Mouse (Mus musculus): ENCODE measurements around the gene Zcwpw1. TPM values are rescaled to one million over a fixed set of nuclear protein-coding genes. Genes with fewer than 3 reads are reported as not detected.
"Not testable (repeated sequence)": the region's sequence is repeated elsewhere in the genome, so short reads cannot be mapped to it uniquely, and the experiment has no call there.

The Zcwpw1 gene
- polyA plus RNA-seq, 1 experiment from 2014 or later: 13.8 TPM

DNA sequence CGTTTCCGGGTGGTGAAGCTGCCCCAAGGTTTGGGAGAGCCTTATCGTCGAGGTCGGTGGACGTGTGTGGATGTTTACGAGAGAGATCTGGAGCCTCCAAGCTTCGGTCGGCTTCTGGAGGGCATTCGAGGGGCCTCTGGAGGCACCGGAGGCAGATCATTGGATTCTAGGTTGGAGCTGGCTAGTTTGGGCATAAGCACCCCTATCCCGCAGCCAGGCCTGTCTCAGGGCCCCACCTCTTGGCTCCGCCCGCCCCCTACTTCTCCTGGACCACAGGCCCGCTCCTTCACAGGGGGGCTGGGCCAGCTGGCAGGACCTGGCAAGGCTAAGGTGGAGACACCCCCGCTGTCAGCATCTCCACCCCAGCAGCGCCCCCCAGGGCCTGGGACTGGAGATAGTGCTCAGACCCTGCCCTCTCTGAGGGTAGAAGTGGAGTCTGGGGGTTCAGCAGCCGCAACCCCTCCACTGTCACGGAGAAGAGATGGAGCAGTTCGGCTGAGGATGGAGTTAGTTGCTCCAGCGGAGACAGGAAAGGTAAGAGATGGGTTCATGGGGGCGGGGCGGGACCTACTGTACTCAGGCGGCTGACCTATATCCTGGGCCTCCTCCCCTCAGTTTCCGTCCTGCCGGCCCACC lies 40.2 kb upstream of the Zcwpw1 start:
- DNase-seq (ENCODE audit: low spot score): peak; percentile 36

DNA sequence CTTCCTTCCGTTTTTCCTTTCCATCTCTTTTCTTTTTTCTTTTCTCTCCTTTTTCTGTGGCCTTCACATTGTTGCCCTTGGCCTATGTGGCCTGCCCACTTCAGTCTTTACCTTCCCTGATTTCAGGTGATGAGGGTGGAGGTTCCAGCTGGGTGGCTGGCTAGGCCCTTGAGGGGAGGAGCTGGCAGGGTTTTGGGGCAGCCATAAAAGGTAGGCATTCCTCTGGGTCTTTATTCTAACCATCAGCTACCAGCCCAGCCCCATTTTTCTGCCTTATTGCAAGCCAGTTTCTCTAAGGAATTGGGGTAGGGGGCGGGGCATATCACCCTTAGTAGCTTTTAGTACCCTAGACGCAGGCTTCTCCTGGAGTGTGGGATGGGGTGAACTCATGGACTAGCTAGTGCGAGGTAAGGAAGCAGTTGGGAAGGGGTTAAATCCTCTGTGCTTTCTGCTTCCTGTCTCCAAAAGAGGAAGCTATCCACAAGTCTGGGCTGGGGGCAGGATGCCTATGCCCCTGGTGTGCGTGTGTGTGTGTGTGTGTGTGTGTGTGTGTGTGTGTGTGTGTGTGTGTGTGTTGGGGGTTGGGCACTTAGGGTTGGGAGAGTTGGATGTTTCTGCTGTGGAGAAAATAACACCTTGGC lies 39.3 kb upstream of the Zcwpw1 start:
- DNase-seq (ENCODE audit: low spot score): no peak
- Histone ChIP-seq H3K4me3 (peak overlapping the region; percentile 83), H3K9me3 (replicated peaks) (no peaks in the 10 kb centered on the region), H3K27ac (replicated peaks) (no peak overlapping the region), H3K36me3 (peaks cover 32% of the 10 kb centered on the region), H3K4me1 (peaks cover 48% of the 10 kb centered on the region), H3K27me3 (ENCODE audit: low read depth, poor library complexity, severe bottlenecking) (no peaks in the 10 kb centered on the region)
- WGBS: 56% methylated on average over 5 of the region's 5 CpGs

More for the DNA sequence above, 40.2 kb upstream of the Zcwpw1 start:
- Histone ChIP-seq H3K9me3 (replicated peaks) (no peaks in the 10 kb centered on the region), H3K27me3 (ENCODE audit: low read depth, poor library complexity, severe bottlenecking) (0 out of 2 replicates have a peak, but pooled peaks cover 5% of the 10 kb centered on the region), H3K4me1 (peaks cover 48% of the 10 kb centered on the region), H3K27ac (replicated peaks) (peak overlapping the region; percentile 93), H3K4me3 (peak overlapping the region; percentile 83), H3K36me3 (peaks cover 25% of the 10 kb centered on the region)
- WGBS: 6% methylated on average over 26 of the region's 26 CpGs

DNA sequence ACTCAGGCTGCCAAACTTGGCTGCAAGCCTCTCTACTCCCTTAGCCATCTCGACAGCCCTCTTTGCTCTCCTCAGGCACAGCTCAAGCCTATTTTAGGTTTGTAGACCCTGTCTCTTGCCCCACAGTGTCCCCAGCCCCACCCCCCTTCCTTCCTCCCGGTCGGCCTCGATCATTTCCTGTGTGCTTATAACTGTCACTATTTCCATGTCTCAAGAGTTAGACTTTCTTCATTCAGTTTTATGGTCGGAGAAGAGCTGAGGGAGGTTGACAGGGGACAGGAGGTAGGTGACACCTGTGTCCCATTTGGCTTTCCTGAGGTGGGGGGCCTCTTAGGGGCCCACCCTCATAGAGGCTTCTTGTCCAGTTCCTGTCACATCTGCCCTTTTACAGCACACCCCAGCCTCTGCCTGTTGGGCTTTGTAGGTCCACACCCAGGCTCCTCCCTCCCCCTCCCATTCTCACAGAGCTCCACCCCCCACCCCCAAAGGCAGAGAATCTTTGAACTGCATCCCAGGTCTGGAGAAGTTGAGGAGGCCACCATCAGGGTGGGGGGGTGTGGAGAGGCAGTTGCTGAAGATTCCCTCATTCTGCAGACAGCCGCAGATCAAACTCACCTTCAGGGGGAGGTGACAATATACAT lies 38.3 kb upstream of the Zcwpw1 start:
- no peaks in the 10 kb centered on the region for H3K27me3 ChIP-seq (ENCODE audit: low read depth, poor library complexity, severe bottlenecking)
- no peak for DNase-seq (ENCODE audit: low spot score)
- H3K4me1 ChIP-seq: peaks cover 48% of the 10 kb centered on the region
- H3K9me3 ChIP-seq (replicated peaks): no peaks in the 10 kb centered on the region
- H3K4me3 ChIP-seq: peak overlapping the region; percentile 16; the same call in 1 of the 2 replicates
- 81% methylated on average over 6 of the region's 6 CpGs for WGBS
- peaks cover 43% of the 10 kb centered on the region for H3K36me3 ChIP-seq
- peak overlapping the region; percentile 42 for H3K27ac ChIP-seq (replicated peaks)

DNA sequence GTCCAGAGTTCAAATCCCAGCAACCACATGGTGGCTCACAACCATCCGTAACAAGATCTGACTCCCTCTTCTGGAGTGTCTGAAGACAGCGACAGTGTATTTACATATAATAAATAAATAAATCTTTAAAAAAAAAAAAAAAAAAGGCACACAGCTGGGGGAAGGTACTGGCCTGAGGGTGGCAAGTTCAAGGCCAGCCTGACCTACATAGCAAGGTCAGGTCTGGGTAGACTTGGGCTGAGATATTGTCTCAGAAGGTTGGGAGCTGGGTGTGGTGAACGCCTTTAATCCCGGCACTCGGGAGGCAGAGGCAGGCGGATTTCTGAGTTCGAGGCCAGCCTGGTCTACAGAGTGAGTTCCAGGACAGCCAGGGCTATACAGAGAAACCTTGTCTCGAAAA lies 37.4 kb upstream of the Zcwpw1 start:
- not testable (repeated sequence) for H3K27me3 ChIP-seq (ENCODE audit: low read depth, poor library complexity, severe bottlenecking); DNase-seq (ENCODE audit: low spot score); H3K4me3 ChIP-seq; H3K27ac ChIP-seq (replicated peaks); H3K9me3 ChIP-seq (replicated peaks)
- 93% methylated on average over 7 of the region's 8 CpGs for WGBS
- peaks cover 45% of the 10 kb centered on the region for H3K36me3 ChIP-seq
- H3K4me1 ChIP-seq: peaks cover 43% of the 10 kb centered on the region

DNA sequence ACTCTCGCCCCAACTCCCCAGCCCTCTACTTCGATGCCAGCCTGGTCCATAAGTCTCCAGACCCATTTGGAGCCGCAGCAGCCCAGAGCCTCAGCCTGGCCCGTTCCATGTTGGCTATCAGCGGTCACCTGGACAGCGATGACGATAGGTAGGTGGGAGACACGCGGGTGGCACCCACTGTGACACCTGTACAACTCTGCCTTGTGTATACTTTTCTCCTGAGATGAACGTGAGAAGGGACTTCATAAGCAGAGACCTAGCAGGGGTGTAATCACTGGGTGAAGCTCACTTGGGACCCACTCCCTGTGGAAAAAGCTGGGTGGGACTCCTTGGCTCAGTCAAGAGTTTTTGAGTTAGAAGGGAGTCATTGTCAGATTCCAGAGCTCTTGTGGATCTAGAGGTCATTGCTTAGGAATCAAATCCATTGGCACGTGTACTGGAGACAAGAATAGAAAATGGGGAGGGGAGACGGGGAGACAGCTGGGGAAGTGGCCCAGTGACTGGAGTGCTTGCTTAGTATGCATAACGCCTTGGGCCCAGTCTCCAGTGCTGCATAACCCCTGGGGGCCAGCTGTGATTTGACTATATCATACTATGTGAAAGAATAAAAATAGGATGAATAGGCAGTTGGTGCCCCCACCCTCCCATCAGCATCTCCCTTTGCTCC lies 36.2 kb upstream of the Zcwpw1 start:
- H3K4me1 ChIP-seq: peaks cover 32% of the 10 kb centered on the region
- peaks cover 57% of the 10 kb centered on the region for H3K36me3 ChIP-seq
- H3K27ac ChIP-seq (replicated peaks): no peak overlapping the region
- H3K27me3 ChIP-seq (ENCODE audit: low read depth, poor library complexity, severe bottlenecking): no peaks in the 10 kb centered on the region
- H3K9me3 ChIP-seq (replicated peaks): no peaks in the 10 kb centered on the region
- no peak for DNase-seq (ENCODE audit: low spot score)
- 92% methylated on average over 13 of the region's 13 CpGs for WGBS
- no peak overlapping the region for H3K4me3 ChIP-seq

DNA sequence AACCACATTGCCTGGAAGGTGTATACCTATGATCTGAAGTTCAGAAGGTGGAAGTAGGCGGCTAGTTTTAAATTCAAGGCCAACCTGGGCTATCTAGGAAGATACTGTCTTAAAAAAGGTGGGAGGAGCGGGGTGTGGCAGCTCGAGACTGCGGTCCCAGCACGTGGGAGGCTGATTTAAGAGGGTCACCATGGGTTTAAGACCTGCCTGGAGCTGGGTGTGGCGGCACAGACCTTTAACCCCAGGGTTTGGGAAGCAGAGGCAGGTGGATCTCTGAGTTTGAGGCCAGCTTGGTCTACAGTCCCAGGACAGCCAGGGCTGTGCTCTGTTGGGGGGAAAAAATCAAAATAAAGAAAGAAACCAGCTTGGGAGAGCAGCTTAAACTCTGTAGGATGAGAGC lies 35.6 kb upstream of the Zcwpw1 start:
- Histone ChIP-seq H3K27ac (replicated peaks) (no peak overlapping the region), H3K9me3 (replicated peaks) (no peaks in the 10 kb centered on the region), H3K4me3 (no peak overlapping the region), H3K27me3 (ENCODE audit: low read depth, poor library complexity, severe bottlenecking) (no peaks in the 10 kb centered on the region), H3K36me3 (peaks cover 63% of the 10 kb centered on the region), H3K4me1 (peaks cover 27% of the 10 kb centered on the region)
- no peak for DNase-seq (ENCODE audit: low spot score)
- WGBS: 96% methylated on average over 6 of the region's 6 CpGs

DNA sequence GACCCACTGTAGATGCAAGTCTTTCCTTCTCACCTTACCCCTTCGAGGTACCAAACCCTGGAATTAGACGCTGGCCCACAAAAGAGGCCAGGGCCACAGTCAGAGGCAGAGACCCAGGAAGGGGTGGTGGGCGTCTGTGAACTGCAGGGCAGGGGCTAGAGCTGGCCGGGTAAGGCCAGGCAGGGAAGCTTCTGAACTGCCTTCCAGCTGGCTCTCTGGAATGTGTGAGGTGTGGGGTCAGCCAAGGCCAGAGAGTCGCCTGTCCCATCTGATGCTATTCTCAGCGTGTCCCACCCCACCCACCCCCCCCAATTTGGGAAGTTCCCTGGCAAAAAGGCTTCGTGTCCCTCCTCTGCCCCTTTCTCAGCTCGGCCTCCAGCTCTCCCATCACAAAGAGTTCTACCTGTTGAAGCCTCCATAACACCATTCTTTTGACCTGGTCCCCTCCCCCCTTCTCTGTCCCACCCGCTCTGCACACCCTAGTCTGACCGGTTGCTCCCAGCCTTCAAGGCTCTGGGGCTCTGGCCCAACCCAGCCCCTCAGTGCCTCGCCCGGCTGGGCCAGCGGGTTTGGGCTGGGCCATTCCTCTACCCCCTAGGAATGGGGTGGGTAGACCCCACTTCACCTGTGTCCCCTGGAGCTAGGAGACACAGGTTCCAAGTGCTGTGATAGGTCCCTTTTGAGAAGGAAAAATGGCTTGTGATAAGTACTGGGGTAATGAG lies 34.3 kb upstream of the Zcwpw1 start:
- 85% methylated on average over 13 of the region's 13 CpGs for WGBS
- peaks cover 71% of the 10 kb centered on the region for H3K36me3 ChIP-seq
- H3K4me1 ChIP-seq: peaks cover 16% of the 10 kb centered on the region

DNA sequence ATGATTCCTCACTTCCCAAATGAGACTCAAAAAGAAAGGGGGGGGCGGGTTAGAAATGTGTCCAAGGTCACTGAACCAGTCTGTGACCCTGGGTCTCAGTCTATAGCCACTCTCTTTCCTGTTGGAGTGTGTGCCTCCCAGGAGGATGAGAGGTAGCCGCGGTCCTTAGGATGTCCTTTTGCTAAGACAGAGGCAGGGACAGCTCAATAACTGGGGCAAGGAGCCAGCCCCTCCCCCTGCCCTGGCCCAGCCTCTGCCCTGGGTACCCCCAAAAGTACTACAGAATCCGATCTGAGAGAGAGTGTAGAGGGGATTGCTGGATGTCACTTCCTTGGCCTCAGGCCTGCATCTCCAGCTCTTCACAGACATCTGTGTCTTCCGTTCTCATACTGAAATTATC lies 32.2 kb upstream of the Zcwpw1 start:
- DNase-seq (ENCODE audit: low spot score): no peak
- no peak overlapping the region for H3K27ac ChIP-seq (replicated peaks)
- H3K36me3 ChIP-seq: peaks cover 81% of the 10 kb centered on the region
- H3K9me3 ChIP-seq (replicated peaks): no peaks in the 10 kb centered on the region
- 86% methylated on average over 5 of the region's 5 CpGs for WGBS
- peaks cover 6% of the 10 kb centered on the region; the same call in 1 of the 2 replicates for H3K4me1 ChIP-seq
- H3K4me3 ChIP-seq: no peak overlapping the region
- H3K27me3 ChIP-seq (ENCODE audit: low read depth, poor library complexity, severe bottlenecking): no peaks in the 10 kb centered on the region

More for the DNA sequence above, 34.3 kb upstream of the Zcwpw1 start:
- no peak overlapping the region for H3K4me3 ChIP-seq
- DNase-seq (ENCODE audit: low spot score): no peak
- no peaks in the 10 kb centered on the region for H3K9me3 ChIP-seq (replicated peaks)
- H3K27ac ChIP-seq (replicated peaks): no peak overlapping the region
- H3K27me3 ChIP-seq (ENCODE audit: low read depth, poor library complexity, severe bottlenecking): no peaks in the 10 kb centered on the region

DNA sequence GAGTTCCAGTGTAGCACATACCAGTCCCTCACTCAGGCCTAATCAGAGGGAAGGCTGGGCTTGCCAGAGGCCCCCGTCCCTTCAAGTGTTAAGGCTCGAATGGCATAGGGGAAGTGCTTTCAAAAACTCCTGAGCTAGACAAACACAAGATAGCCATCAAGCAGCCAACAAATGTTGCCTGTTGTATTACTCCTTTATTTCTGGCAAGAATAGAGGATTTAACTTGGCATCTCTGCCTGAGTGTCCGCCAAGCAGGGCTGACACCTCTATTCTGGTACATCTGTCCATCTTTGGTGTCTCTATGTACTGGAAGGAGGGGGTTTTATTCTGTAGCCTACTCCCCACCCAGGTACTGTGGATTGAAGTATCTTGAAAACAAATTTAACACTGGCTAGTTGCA lies 31.5 kb upstream of the Zcwpw1 start:
- Histone ChIP-seq H3K27ac (replicated peaks) (no peak overlapping the region), H3K36me3 (peaks cover 78% of the 10 kb centered on the region), H3K4me1 (peaks cover 6% of the 10 kb centered on the region; the same call in 1 of the 2 replicates), H3K9me3 (replicated peaks) (no peaks in the 10 kb centered on the region), H3K4me3 (no peak overlapping the region), H3K27me3 (ENCODE audit: low read depth, poor library complexity, severe bottlenecking) (no peaks in the 10 kb centered on the region)
- no peak for DNase-seq (ENCODE audit: low spot score)
- 91% methylated on average over 3 of the region's 3 CpGs for WGBS

DNA sequence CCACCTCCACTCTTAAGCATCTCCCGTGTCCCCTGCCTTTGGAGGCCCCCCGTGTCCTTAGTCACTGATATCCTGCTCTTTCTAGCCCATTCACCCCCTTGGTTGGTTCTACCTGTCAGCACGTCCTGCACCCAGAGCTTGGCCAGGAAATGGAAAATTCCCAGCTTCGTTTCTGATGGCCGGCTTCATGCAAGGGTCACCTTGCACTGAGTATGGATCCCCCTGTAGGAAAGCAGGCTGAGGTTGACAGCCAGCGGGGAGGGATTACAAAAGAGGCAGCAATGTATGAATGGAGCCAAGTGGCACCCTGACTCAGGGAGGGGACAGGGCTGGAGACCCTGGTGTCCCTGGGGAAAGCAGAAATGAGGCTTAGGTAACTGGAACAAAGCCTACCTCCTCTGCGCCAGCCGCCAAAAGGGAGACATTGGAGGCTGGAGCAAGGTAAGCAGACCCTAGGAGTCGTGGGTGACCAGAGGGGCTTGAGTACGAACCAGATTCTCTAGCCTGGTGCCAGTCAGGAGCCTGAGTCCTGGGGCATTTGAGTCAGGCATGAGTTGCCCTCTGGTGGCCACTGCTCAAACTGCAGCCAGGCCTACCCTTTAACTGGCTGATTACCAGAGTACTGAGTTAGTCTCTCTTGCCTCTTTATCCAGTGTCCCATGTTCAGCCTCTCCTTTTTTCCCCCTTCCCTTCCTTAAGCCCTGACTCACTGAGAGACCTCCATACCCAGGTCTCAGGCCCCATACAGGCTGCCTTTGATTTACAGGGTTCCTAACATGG lies 30.5 kb upstream of the Zcwpw1 start:
- Histone ChIP-seq H3K4me1 (peaks cover 6% of the 10 kb centered on the region; the same call in 1 of the 2 replicates), H3K27ac (replicated peaks) (no peak overlapping the region), H3K4me3 (no peak overlapping the region), H3K9me3 (replicated peaks) (no peaks in the 10 kb centered on the region), H3K27me3 (ENCODE audit: low read depth, poor library complexity, severe bottlenecking) (no peaks in the 10 kb centered on the region), H3K36me3 (peaks cover 68% of the 10 kb centered on the region)
- peak; percentile 84 for DNase-seq (ENCODE audit: low spot score)
- 45% methylated on average over 10 of the region's 10 CpGs for WGBS

DNA sequence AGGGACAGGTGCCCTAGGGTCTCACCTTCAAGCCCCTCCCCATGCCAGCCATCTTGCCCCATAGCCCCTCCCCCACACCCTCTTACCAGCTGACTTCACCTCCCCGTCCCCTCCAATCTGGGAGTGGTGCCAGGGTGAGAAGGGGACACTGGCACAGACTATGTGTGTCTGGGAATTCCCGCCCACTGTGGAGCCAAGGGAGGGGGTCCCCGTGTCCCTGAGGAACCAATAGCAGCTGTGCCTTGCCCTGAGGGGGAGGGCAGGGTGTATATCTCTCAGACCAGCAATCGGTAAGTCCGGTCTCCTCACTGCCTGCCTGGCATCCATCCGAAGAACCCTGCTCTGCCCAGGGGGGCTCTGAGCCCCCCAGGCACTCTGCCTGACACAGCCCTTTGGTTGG lies 29.7 kb upstream of the Zcwpw1 start:
- Histone ChIP-seq H3K4me1 (peaks cover 6% of the 10 kb centered on the region; the same call in 1 of the 2 replicates), H3K4me3 (no peak overlapping the region), H3K36me3 (peaks cover 60% of the 10 kb centered on the region), H3K9me3 (replicated peaks) (no peaks in the 10 kb centered on the region), H3K27ac (replicated peaks) (no peak overlapping the region), H3K27me3 (ENCODE audit: low read depth, poor library complexity, severe bottlenecking) (no peaks in the 10 kb centered on the region)
- no peak for DNase-seq (ENCODE audit: low spot score)
- WGBS: 86% methylated on average over 6 of the region's 6 CpGs
